Mouse (Mus musculus): ENCODE measurements around the gene Lrrfip1.

- TF ChIP-seq TCF12 (IDR thresholded peaks at IDR 0.05; ENCODE audit: insufficient read depth, poor library complexity, severe bottlenecking) = no peak
- TF ChIP-seq E2F4 (IDR thresholded peaks at IDR 0.05; ENCODE audit: insufficient read depth) = no peak
- TF ChIP-seq POLR2A (IDR thresholded peaks at IDR 0.05; ENCODE audit: insufficient read length, low read depth) = peak; percentile 96
Measured at GRCm38 (mm10) chr1:90998268-90998890, at the start of gene Lrrfip1.
